Mouse (Mus musculus): Measurements from ENCODE around the gene Nmrk2.

- TF ChIP-seq CTCF (IDR thresholded peaks at IDR 0.05; ENCODE audit: low read depth, low read length) (no peak), POLR2A (IDR thresholded peaks at IDR 0.05; ENCODE audit: extremely low read depth, insufficient read depth, low read length) (no peak)
Measured at GRCm38 (mm10) chr10:81221402-81222015, 19.7 kb upstream of the Nmrk2 start.
